8 mouse cellular contexts compared by ENCODE assay signal in the genomic region with DNA sequence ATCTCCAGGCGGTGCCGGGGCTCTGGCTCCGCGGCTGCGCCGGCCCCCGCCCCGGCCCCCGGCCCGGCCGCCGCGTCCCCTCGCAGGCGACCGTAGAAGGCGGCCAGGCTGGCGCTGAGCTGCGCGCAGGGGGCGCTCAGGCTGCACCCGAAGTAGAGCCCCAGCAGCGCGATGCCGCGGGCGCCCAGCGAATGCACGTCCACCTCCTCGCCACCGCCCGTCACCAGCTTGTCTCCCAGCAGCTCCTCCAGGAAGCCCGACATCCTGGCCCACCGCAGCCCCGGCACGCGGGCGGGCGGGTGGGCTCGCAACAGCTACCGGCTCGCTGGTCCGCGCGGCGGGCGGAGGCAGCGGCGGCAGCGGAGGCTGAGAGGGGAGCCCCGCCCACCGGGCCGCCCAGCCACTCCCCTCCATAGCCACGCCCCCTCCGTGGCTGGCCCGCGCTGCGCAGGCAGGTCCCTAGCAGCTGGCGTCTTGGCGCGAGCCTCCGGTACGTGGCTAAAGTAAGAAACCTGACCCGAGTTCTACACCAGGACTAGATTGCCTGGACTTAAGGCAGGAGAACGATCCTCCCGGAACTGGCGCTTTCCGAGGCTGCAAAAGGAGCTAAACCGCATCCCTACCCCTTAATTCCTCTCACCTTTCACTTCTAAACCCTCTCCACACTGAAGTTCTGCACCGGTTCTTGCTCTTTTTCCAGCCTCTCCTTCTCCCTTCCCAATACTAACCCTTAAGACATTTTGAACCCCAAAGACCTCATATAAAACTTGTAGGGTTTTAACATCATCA. TPM values are rescaled to one million over a fixed set of nuclear protein-coding genes. Genes with fewer than 3 reads are reported as not detected.
DNase-seq lines count a peak whose midpoint lies in the region; ATAC-seq lines count a peak whose summit lies in the region.

Nxn (minus strand) TSS at position 343 of the 789 bp plus-strand sequence.

- DNase-seq in NIH3T3 (ENCODE audit: low read depth) = peak; percentile 96
- DNase-seq in cerebellum, adult 9-10 months = peak; percentile 92
- peak; percentile 95 for DNase-seq in hindbrain, embryonic 11.5 days (ENCODE audit: low spot score)
- peak; percentile 62 to 68 for DNase-seq in layer of hippocampus, postnatal 25 days (ENCODE audit: extremely low spot score in 1 of 2, low spot score in 1 of 2)
- DNase-seq in lung, postnatal 4 days = peak; percentile 94 to 95
- DNase-seq in retina, postnatal 1 day = peak; percentile 91
- DNase-seq in urinary bladder, adult 18-20 months (ENCODE audit: low spot score in 2 of 2) = peak; percentile 90 to 95

- H3K4me2 ChIP-seq in hindbrain, embryonic 11.5 days (replicated peaks; ENCODE audit: low read depth, low read length) = peak within 1 kb of the TSS; percentile 88

- no peaks in the 10 kb centered on the region for H3K9me3 ChIP-seq in hindbrain, embryonic 11.5 days (ENCODE audit: control insufficient read depth, low read length)

- H3K4me1 ChIP-seq in hindbrain, embryonic 11.5 days (replicated peaks; ENCODE audit: control insufficient read depth, insufficient read depth, low read length) = no peaks in the 10 kb centered on the region; the same call in 1 of the 2 replicates

- under 1% methylated on average over 32 of the region's 70 CpGs for WGBS in hindbrain, embryonic 11.5 days

- H3K27me3 ChIP-seq in hindbrain, embryonic 11.5 days (ENCODE audit: control insufficient read depth, insufficient read depth, low read length) = no peaks in the 10 kb centered on the region

- H3K27ac ChIP-seq in hindbrain, embryonic 11.5 days (ENCODE audit: low read depth, low read length) = peak within 1 kb of the TSS; percentile 68

- H3K4me3 ChIP-seq in hindbrain, embryonic 11.5 days (ENCODE audit: low read depth, low read length) = peak within 1 kb of the TSS; percentile 72

- H3K9ac ChIP-seq in hindbrain, embryonic 11.5 days (ENCODE audit: low read depth, low read length) = peak within 1 kb of the TSS; percentile 62

- H3K36me3 ChIP-seq in hindbrain, embryonic 11.5 days (ENCODE audit: control insufficient read depth, insufficient read depth, low read length) = no peaks in the 10 kb centered on the region

- peak; percentile 69; the same call in 1 of the 2 replicates for ATAC-seq in frontal cortex, adult (ENCODE audit: low TSS enrichment)
- ATAC-seq in hindbrain, embryonic 11.5 days (ENCODE audit: low FRiP score) = peak; percentile 84

RNA-seq across cellular contexts. Expression of gene Nxn, which starts in this region (rescaled TPM):
- 40.0 and 45.2 TPM in 2 replicates for polyA plus RNA-seq in hindbrain, embryonic 11.5 days (2014; fragmentation: Nextera tagmentation; extraction: Ambion mirVana)
- 10 to 100 TPM in 1 of 2 experiments, 1 to 10 TPM in 1; 8.9 to 12.4 TPM for total RNA-seq in layer of hippocampus, postnatal 25 days (2021)

Comparison
In these comparisons a context has a peak if more than half of its experiments do, and no peak if none do; other contexts are left out.
1. Peak in every context shown above with its lines: DNase-seq, ATAC-seq, H3K4me3 ChIP-seq and H3K27ac ChIP-seq.